Mouse (Mus musculus): ENCODE data around the gene Phrf1. TPM values are rescaled to one million over a fixed set of nuclear protein-coding genes. Genes with fewer than 3 reads are reported as not detected.

Gene Phrf1
- polyA plus RNA-seq, 2 experiments = 42.6 to 65.9 TPM

- Histone ChIP-seq H3K9ac (ENCODE audit: low read depth, low read length, severe bottlenecking) (no peak overlapping the region), H3K4me3 (replicated peaks; ENCODE audit: low read length) (no peak overlapping the region), H3K9me3 (ENCODE audit: control insufficient read depth, low read length) (no peaks in the 10 kb centered on the region), H3K36me3 (ENCODE audit: control insufficient read depth, insufficient read depth, low read length) (peaks cover 88% of the 10 kb centered on the region), H3K4me2 (replicated peaks; ENCODE audit: low read depth, low read length, severe bottlenecking) (no peak overlapping the region), H3K27ac (replicated peaks; ENCODE audit: low read depth, low read length) (no peak overlapping the region), H3K27me3 (ENCODE audit: control insufficient read depth, insufficient read depth, low read length) (no peaks in the 10 kb centered on the region), H3K4me1 (ENCODE audit: control insufficient read depth, insufficient read depth, low read length) (no peaks in the 10 kb centered on the region)
- no peak for DNase-seq (ENCODE audit: low spot score)
- 84% methylated on average over 4 of the region's 4 CpGs for WGBS
- no peak for ATAC-seq (ENCODE audit: low FRiP score, low read depth)
- no peak for TF ChIP-seq POLR2A (IDR thresholded peaks at IDR 0.05; ENCODE audit: borderline replicate concordance, extremely low read depth, insufficient read depth, insufficient read length)
Measured at GRCm38 (mm10) chr7:141304537-141304936, 76.0 kb downstream of the Phrf1 start.

MicroRNAs within 50 kb of the gene (microRNA counts, 519-probe panel; counts per million panel counts)
- microRNA mmu-miR-210 = 3,712 counts per million, percentile 75 among the panel's probes with 10 or more counts

Small RNA genes lying within 50 kb of the gene (microRNA-seq; reads per million reads assigned to microRNA genes)
- 809 reads per million, percentile 70 among the genes with 10 or more reads in this experiment for gene Mir210

Other genes with a start within 250 kb of the Phrf1 start
Only the 30 nearest of the 31 such genes appear.
- gene Ifitm3, start 218.0 kb upstream of the Phrf1 start, polyA plus RNA-seq (2012; rRNA removed) = 85.6 and 91.3 TPM in 2 replicates
- 184 and 201 TPM in 2 replicates for gene Ifitm3, start 218.0 kb upstream of the Phrf1 start, polyA plus RNA-seq (2014; fragmentation: Nextera tagmentation; extraction: Ambion mirVana)
- 1.3 and 1.8 TPM in 2 replicates for gene Ifitm6, start 210.9 kb upstream of the Phrf1 start, polyA plus RNA-seq (2012; rRNA removed)
- 1.2 and 1.7 TPM in 2 replicates for gene Ifitm6, start 210.9 kb upstream of the Phrf1 start, polyA plus RNA-seq (2014; fragmentation: Nextera tagmentation; extraction: Ambion mirVana)
- not detected in 2 replicates for gene Gm17387, start 199.7 kb upstream of the Phrf1 start, polyA plus RNA-seq (2012; rRNA removed)
- not detected in 2 replicates for gene Gm17387, start 199.7 kb upstream of the Phrf1 start, polyA plus RNA-seq (2014; fragmentation: Nextera tagmentation; extraction: Ambion mirVana)
- gene B4galnt4, start 167.7 kb upstream of the Phrf1 start, polyA plus RNA-seq (2012; rRNA removed) = 46.5 and 53.7 TPM in 2 replicates
- gene B4galnt4, start 167.7 kb upstream of the Phrf1 start, polyA plus RNA-seq (2014; fragmentation: Nextera tagmentation; extraction: Ambion mirVana) = 12.3 and 17.1 TPM in 2 replicates
- gene Pkp3, start 150.6 kb upstream of the Phrf1 start, polyA plus RNA-seq (2012; rRNA removed) = 37.6 and 38.8 TPM in 2 replicates
- gene Pkp3, start 150.6 kb upstream of the Phrf1 start, polyA plus RNA-seq (2014; fragmentation: Nextera tagmentation; extraction: Ambion mirVana) = 62.4 and 65.9 TPM in 2 replicates
- 2.5 and 3.1 TPM in 2 replicates for gene Sigirr, start 128.2 kb upstream of the Phrf1 start, polyA plus RNA-seq (2012; rRNA removed)
- 2.7 and 4.0 TPM in 2 replicates for gene Sigirr, start 128.2 kb upstream of the Phrf1 start, polyA plus RNA-seq (2014; fragmentation: Nextera tagmentation; extraction: Ambion mirVana)
- 6.3 and 8.0 TPM in 2 replicates for gene Ano9, start 111.0 kb upstream of the Phrf1 start, polyA plus RNA-seq (2012; rRNA removed)
- 3.6 and 4.3 TPM in 2 replicates for gene Ano9, start 111.0 kb upstream of the Phrf1 start, polyA plus RNA-seq (2014; fragmentation: Nextera tagmentation; extraction: Ambion mirVana)
- 49.2 and 61.0 TPM in 2 replicates for gene Ptdss2, start 106.4 kb upstream of the Phrf1 start, polyA plus RNA-seq (2012; rRNA removed)
- 67.8 and 68.6 TPM in 2 replicates for gene Ptdss2, start 106.4 kb upstream of the Phrf1 start, polyA plus RNA-seq (2014; fragmentation: Nextera tagmentation; extraction: Ambion mirVana)
- 92.3 and 105 TPM in 2 replicates for gene Rnh1, start 55.9 kb upstream of the Phrf1 start, polyA plus RNA-seq (2012; rRNA removed)
- 190 and 216 TPM in 2 replicates for gene Rnh1, start 55.9 kb upstream of the Phrf1 start, polyA plus RNA-seq (2014; fragmentation: Nextera tagmentation; extraction: Ambion mirVana)
- 111 and 112 TPM in 2 replicates for gene Hras, start 34.8 kb upstream of the Phrf1 start, polyA plus RNA-seq (2012; rRNA removed)
- 136 and 143 TPM in 2 replicates for gene Hras, start 34.8 kb upstream of the Phrf1 start, polyA plus RNA-seq (2014; fragmentation: Nextera tagmentation; extraction: Ambion mirVana)
- 14.8 and 17.8 TPM in 2 replicates for gene Lrrc56, start 34.6 kb upstream of the Phrf1 start, polyA plus RNA-seq (2012; rRNA removed)
- gene Lrrc56, start 34.6 kb upstream of the Phrf1 start, polyA plus RNA-seq (2014; fragmentation: Nextera tagmentation; extraction: Ambion mirVana) = 5.8 and 8.3 TPM in 2 replicates
- gene Lmntd2, start 14.7 kb upstream of the Phrf1 start, polyA plus RNA-seq (2012; rRNA removed) = 6.6 and 6.9 TPM in 2 replicates
- gene Lmntd2, start 14.7 kb upstream of the Phrf1 start, polyA plus RNA-seq (2014; fragmentation: Nextera tagmentation; extraction: Ambion mirVana) = 0.95 and 1.7 TPM in 2 replicates
- 40.0 and 44.8 TPM in 2 replicates for gene Rassf7, start 12.9 kb upstream of the Phrf1 start, polyA plus RNA-seq (2012; rRNA removed)
- 30.9 and 31.7 TPM in 2 replicates for gene Rassf7, start 12.9 kb upstream of the Phrf1 start, polyA plus RNA-seq (2014; fragmentation: Nextera tagmentation; extraction: Ambion mirVana)
- 3.2 and 4.6 TPM in 2 replicates for gene Irf7, start 37.7 kb downstream of the Phrf1 start, polyA plus RNA-seq (2012; rRNA removed)
- gene Irf7, start 37.7 kb downstream of the Phrf1 start, polyA plus RNA-seq (2014; fragmentation: Nextera tagmentation; extraction: Ambion mirVana) = 2.1 TPM in 2 replicates
- gene Cdhr5, start 48.0 kb downstream of the Phrf1 start, polyA plus RNA-seq (2012; rRNA removed) = 0.29 and 0.35 TPM in 2 replicates
- 0.18 and 0.43 TPM in 2 replicates for gene Cdhr5, start 48.0 kb downstream of the Phrf1 start, polyA plus RNA-seq (2014; fragmentation: Nextera tagmentation; extraction: Ambion mirVana)
- 17.5 and 17.6 TPM in 2 replicates for gene Sct, start 50.3 kb downstream of the Phrf1 start, polyA plus RNA-seq (2012; rRNA removed)
- 14.2 and 17.3 TPM in 2 replicates for gene Sct, start 50.3 kb downstream of the Phrf1 start, polyA plus RNA-seq (2014; fragmentation: Nextera tagmentation; extraction: Ambion mirVana)
- gene Drd4, start 63.2 kb downstream of the Phrf1 start, polyA plus RNA-seq (2012; rRNA removed) = 3.1 and 4.0 TPM in 2 replicates
- gene Drd4, start 63.2 kb downstream of the Phrf1 start, polyA plus RNA-seq (2014; fragmentation: Nextera tagmentation; extraction: Ambion mirVana) = 1.5 and 2.0 TPM in 2 replicates
- gene Deaf1, start 98.9 kb downstream of the Phrf1 start, polyA plus RNA-seq (2012; rRNA removed) = 47.0 TPM in 2 replicates
- 82.6 and 89.1 TPM in 2 replicates for gene Deaf1, start 98.9 kb downstream of the Phrf1 start, polyA plus RNA-seq (2014; fragmentation: Nextera tagmentation; extraction: Ambion mirVana)
- gene Tmem80, start 99.0 kb downstream of the Phrf1 start, polyA plus RNA-seq (2012; rRNA removed) = 55.6 and 59.5 TPM in 2 replicates
- 23.4 and 23.6 TPM in 2 replicates for gene Tmem80, start 99.0 kb downstream of the Phrf1 start, polyA plus RNA-seq (2014; fragmentation: Nextera tagmentation; extraction: Ambion mirVana)
- gene Eps8l2, start 110.1 kb downstream of the Phrf1 start, polyA plus RNA-seq (2012; rRNA removed) = 20.3 and 22.4 TPM in 2 replicates
- gene Eps8l2, start 110.1 kb downstream of the Phrf1 start, polyA plus RNA-seq (2014; fragmentation: Nextera tagmentation; extraction: Ambion mirVana) = 17.0 and 19.0 TPM in 2 replicates
- gene Taldo1, start 163.4 kb downstream of the Phrf1 start, polyA plus RNA-seq (2012; rRNA removed) = 161 and 188 TPM in 2 replicates
- 238 and 243 TPM in 2 replicates for gene Taldo1, start 163.4 kb downstream of the Phrf1 start, polyA plus RNA-seq (2014; fragmentation: Nextera tagmentation; extraction: Ambion mirVana)
- 92.3 and 108 TPM in 2 replicates for gene Gatd1, start 185.4 kb downstream of the Phrf1 start, polyA plus RNA-seq (2012; rRNA removed)
- gene Gatd1, start 185.4 kb downstream of the Phrf1 start, polyA plus RNA-seq (2014; fragmentation: Nextera tagmentation; extraction: Ambion mirVana) = 49.0 and 51.2 TPM in 2 replicates
- 1.8 TPM in 2 replicates for gene Cend1, start 200.7 kb downstream of the Phrf1 start, polyA plus RNA-seq (2012; rRNA removed)
- gene Cend1, start 200.7 kb downstream of the Phrf1 start, polyA plus RNA-seq (2014; fragmentation: Nextera tagmentation; extraction: Ambion mirVana) = 0.66 and 0.75 TPM in 2 replicates
- 75.1 and 104 TPM in 2 replicates for gene Slc25a22, start 209.1 kb downstream of the Phrf1 start, polyA plus RNA-seq (2012; rRNA removed)
- 22.8 and 32.2 TPM in 2 replicates for gene Slc25a22, start 209.1 kb downstream of the Phrf1 start, polyA plus RNA-seq (2014; fragmentation: Nextera tagmentation; extraction: Ambion mirVana)
- gene Pidd1, start 215.2 kb downstream of the Phrf1 start, polyA plus RNA-seq (2012; rRNA removed) = 25.0 and 43.0 TPM in 2 replicates
- gene Pidd1, start 215.2 kb downstream of the Phrf1 start, polyA plus RNA-seq (2014; fragmentation: Nextera tagmentation; extraction: Ambion mirVana) = 6.9 and 8.2 TPM in 2 replicates
- gene Rplp2, start 218.6 kb downstream of the Phrf1 start, polyA plus RNA-seq (2012; rRNA removed) = 909 and 1,375 TPM in 2 replicates
- gene Rplp2, start 218.6 kb downstream of the Phrf1 start, polyA plus RNA-seq (2014; fragmentation: Nextera tagmentation; extraction: Ambion mirVana) = 1,364 and 1,396 TPM in 2 replicates
- 14.8 and 16.4 TPM in 2 replicates for gene Pnpla2, start 226.4 kb downstream of the Phrf1 start, polyA plus RNA-seq (2012; rRNA removed)
- 14.5 and 14.8 TPM in 2 replicates for gene Pnpla2, start 226.4 kb downstream of the Phrf1 start, polyA plus RNA-seq (2014; fragmentation: Nextera tagmentation; extraction: Ambion mirVana)
- gene Cracr2b, start 232.3 kb downstream of the Phrf1 start, polyA plus RNA-seq (2012; rRNA removed) = 11.9 and 12.1 TPM in 2 replicates
- 8.3 and 8.8 TPM in 2 replicates for gene Cracr2b, start 232.3 kb downstream of the Phrf1 start, polyA plus RNA-seq (2014; fragmentation: Nextera tagmentation; extraction: Ambion mirVana)
- gene Cd151, start 238.6 kb downstream of the Phrf1 start, polyA plus RNA-seq (2012; rRNA removed) = 100 and 125 TPM in 2 replicates
- 44.2 and 44.4 TPM in 2 replicates for gene Cd151, start 238.6 kb downstream of the Phrf1 start, polyA plus RNA-seq (2014; fragmentation: Nextera tagmentation; extraction: Ambion mirVana)
- gene Polr2l, start 246.3 kb downstream of the Phrf1 start, polyA plus RNA-seq (2012; rRNA removed) = 27.5 and 32.1 TPM in 2 replicates
- 59.4 and 61.0 TPM in 2 replicates for gene Polr2l, start 246.3 kb downstream of the Phrf1 start, polyA plus RNA-seq (2014; fragmentation: Nextera tagmentation; extraction: Ambion mirVana)